Mouse (Mus musculus) stomach, embryonic 14.5 days (tissue): Measurements from ENCODE around the gene AI182371. TPM values are rescaled to one million over a fixed set of nuclear protein-coding genes. Genes with fewer than 3 reads are reported as not detected.

ENCODE experiments used
- ATAC-seq: fragments of 200-750 bp; cut with Nextera tagmentation; 2 replicates; pipeline ENCODE4 v1.8.0; 2017; ENCODE audit warnings: low read depth, moderate TSS enrichment; ENCODE audit not compliant: insufficient number of reproducible peaks, insufficient read depth, low FRiP score
- H3K27ac ChIP-seq: fragments of 300-500 bp; sonication (generic); 2 replicates; pipeline ENCODE4 v1.5.1; 2014; ENCODE audit warnings: mild to moderate bottlenecking, low read length, moderate library complexity, mixed read lengths
- H3K27me3 ChIP-seq: fragments of 300-500 bp; sonication (generic); 2 replicates; pipeline ENCODE4 v1.6.1; 2014; ENCODE audit warnings: low read length, control low read depth, mixed read lengths; ENCODE audit not compliant: control insufficient read depth, insufficient read depth
- H3K36me3 ChIP-seq: fragments of 300-500 bp; sonication (generic); 2 replicates; pipeline ENCODE4 v1.6.1; 2014; ENCODE audit warnings: mild to moderate bottlenecking, control low read depth, low read length, moderate library complexity, mixed read lengths; ENCODE audit not compliant: control insufficient read depth, insufficient read depth
- H3K4me1 ChIP-seq: fragments of 300-500 bp; sonication (generic); 2 replicates; pipeline ENCODE4 v1.6.1; 2014; ENCODE audit warnings: low read length, control low read depth, mixed read lengths; ENCODE audit not compliant: control insufficient read depth, insufficient read depth
- H3K4me2 ChIP-seq: fragments of 300-500 bp; sonication (generic); replicated peaks from 2 replicates; pipeline ENCODE4 v1.6.1; 2014; ENCODE audit warnings: low read depth, low read length, control low read depth
- H3K4me3 ChIP-seq: fragments of 300-500 bp; sonication (generic); 2 replicates; pipeline ENCODE4 v1.5.1; 2014; ENCODE audit warnings: low read depth, low read length, control low read depth
- H3K9ac ChIP-seq: fragments of 300-500 bp; sonication (generic); replicated peaks from 2 replicates; pipeline ENCODE4 v1.6.1; 2014; ENCODE audit warnings: low read depth, mild to moderate bottlenecking, control low read depth, low read length, moderate library complexity, mixed read lengths
- H3K9me3 ChIP-seq: fragments of 300-500 bp; sonication (generic); 2 replicates; pipeline ENCODE4 v1.6.1; 2016; ENCODE audit warnings: low read depth, low read length, control low read depth; ENCODE audit not compliant: control insufficient read depth
- WGBS: fragments of 180-500 bp; shearing (Covaris S2); extraction: QIAGEN DNeasy Blood & Tissue Kit; methylation state at CpG from one replicate; pipeline ENCODE4 v1.1.7; 2014; 5-methylcytosine and 5-hydroxymethylcytosine counted together
- polyA plus RNA-seq: library from polyadenylated mRNA; unstranded; fragments of >200 nt; fragmentation: Nextera tagmentation; extraction: Ambion mirVana; gene quantifications from 2 replicates; pipeline ENCODE4 v1.2.1, GENCODE M21; 2014

Gene AI182371
- polyA plus RNA-seq, 1 experiment from 2014 or later, result 0.36 TPM

DNA sequence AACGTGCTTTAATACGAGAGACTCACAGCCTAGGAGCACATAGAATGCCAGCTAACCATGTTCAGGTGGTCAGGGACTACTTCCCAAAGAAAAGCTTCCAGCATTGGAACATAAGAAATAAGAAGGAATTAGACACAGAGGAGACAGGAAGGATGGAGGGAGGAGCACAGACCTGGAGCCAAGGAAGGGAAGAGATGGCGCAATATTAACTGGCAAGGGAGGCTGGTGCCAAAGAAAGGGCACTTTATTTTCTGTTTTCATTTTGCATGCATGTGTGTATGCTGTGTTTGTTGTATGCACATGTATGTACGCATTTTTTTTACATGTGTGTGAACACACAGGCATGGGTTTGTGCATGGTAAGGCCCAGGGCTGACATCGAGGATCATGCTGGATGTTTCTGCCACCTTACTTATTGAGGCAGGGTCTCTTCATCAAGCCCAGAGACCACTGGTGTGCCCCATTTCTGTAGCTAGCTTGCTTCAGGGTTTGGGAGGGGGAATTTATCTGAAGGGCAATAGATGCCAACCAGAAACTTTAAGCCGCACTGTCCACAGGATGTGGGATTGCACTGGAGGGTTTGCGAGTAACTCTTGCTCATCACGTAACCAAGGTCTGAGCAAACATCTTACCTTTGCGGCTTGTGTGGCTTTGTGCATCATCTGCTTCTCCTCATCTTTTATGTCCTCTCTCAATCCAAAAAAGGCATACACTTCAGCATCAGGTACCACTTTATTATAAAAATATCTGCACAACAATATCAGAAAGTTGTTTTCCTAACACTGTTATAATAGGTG is 62.6 kb downstream of the AI182371 start:
- no peaks in the 10 kb centered on the region for H3K27me3 ChIP-seq
- no peak for ATAC-seq
- no peaks in the 10 kb centered on the region for H3K4me1 ChIP-seq
- no peak overlapping the region for H3K4me2 ChIP-seq
- no peak overlapping the region for H3K4me3 ChIP-seq
- H3K36me3 ChIP-seq, result no peaks in the 10 kb centered on the region
- 0 out of 2 replicates have a peak, but pooled peaks cover 3% of the 10 kb centered on the region for H3K9me3 ChIP-seq
- no peak overlapping the region for H3K27ac ChIP-seq
- H3K9ac ChIP-seq, result no peak overlapping the region
- WGBS, result 92% methylated on average over 9 of the region's 9 CpGs

Other genes starting within 250 kb of the AI182371 start
- gene Cutal, start 227.1 kb downstream of the AI182371 start, polyA plus RNA-seq, result 0.56 and 0.59 TPM in 2 replicates
- gene Psmd5, start 226.6 kb downstream of the AI182371 start, polyA plus RNA-seq, result 95.0 and 99.2 TPM in 2 replicates
- gene Phf19, start 187.5 kb downstream of the AI182371 start, polyA plus RNA-seq, result 8.2 and 11.9 TPM in 2 replicates
- 3.7 and 4.3 TPM in 2 replicates for gene Traf1, start 139.8 kb downstream of the AI182371 start, polyA plus RNA-seq
- not detected in 2 replicates for gene Hc, start 40.1 kb downstream of the AI182371 start, polyA plus RNA-seq
- 31.0 and 34.6 TPM in 2 replicates for gene Cntrl, start 7.9 kb upstream of the AI182371 start, polyA plus RNA-seq
- gene Rab14, start 99.6 kb upstream of the AI182371 start, polyA plus RNA-seq, result 314 and 322 TPM in 2 replicates
- 204 and 219 TPM in 2 replicates for gene Gsn, start 154.8 kb upstream of the AI182371 start, polyA plus RNA-seq
- 61.2 and 66.1 TPM in 2 replicates for gene Stom, start 235.4 kb upstream of the AI182371 start, polyA plus RNA-seq